Mouse (Mus musculus) cerebellum, postnatal 36 days (tissue): ENCODE data around the gene Tnk1.
"Not testable (repeated sequence)": the region's sequence is repeated elsewhere in the genome, so short reads cannot be mapped to it uniquely, and the experiment has no call there.

Experiments
- DNase-seq, 2 experiments: peaks; one replicate each; pipeline ENCODE4 v3.0.0; 2021 to 2022; ENCODE audit warnings: mixed read lengths in 2 of 2

Gene Tnk1

DNA sequence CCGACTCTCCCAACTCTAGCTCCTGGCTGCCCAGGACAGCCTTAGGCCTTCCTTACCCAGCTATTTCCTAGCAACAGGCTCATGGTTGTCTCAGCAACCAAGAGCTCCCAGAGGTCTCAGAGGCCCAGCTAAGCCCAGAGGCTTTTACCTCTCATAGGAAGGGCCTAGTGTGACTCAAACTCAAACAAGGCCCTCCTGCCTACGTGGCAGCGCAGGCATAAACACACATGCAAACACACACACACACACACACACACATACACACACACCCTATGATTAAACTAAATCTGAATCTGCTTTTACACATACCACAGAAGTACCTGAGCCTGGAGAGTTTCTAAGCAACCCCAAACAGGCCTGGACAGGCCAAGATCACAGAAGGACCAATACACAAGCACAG is 19.9 kb upstream of the Tnk1 start:
- no peak for DNase-seq

- DNase-seq, result no peak
Observed at GRCm38 (mm10) chr11:69877878-69878277, 19.3 kb upstream of the Tnk1 start, which contains the start of gene Tmem95. TSS of gene Tmem95 (minus strand) at chr11:69878018.

DNA sequence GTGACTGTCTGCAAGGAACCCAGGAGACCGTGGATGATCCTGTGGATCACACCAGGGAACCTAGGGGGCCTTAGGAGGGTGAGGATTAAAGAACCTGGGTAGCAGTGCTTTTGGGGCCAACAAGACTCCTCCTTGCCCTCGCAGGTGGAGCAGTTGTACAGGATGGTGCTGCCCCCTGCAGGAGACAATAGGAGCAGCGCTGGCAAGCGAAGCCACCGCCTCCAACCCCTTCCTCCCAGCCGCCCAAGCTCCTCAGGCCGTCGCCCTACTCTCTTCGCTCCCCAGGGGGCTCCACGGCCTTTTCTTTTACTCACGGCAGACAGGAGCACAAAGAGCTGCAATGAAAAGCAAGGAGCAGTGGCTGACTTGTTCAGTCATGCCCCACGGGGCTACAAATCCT is 18.3 kb upstream of the Tnk1 start:
- DNase-seq, result peak; percentile 86 to 87

DNA sequence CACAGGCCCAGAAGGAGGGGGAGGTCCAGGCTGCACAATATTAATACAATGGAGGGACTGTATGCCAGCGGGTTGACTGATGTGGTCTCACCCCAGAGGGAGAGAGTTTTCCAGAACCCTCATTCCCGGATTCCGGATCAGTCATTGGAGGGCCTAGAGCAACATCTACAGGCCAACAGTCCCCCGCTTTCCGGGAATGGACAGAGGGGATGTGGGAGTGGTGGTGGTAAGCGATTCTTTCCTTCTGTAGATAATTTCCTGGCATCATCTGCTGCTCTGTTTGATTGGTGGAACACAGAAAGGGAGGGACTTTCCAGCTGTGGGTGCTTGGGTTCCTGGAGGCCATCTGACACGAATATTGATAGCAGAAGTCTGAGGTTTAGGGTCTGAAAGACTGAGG is 17.7 kb upstream of the Tnk1 start:
- DNase-seq, result no peak

GRCm38 (mm10) chr11:69872451-69872850 is 13.9 kb upstream of the Tnk1 start:
- no peak for DNase-seq

DNA sequence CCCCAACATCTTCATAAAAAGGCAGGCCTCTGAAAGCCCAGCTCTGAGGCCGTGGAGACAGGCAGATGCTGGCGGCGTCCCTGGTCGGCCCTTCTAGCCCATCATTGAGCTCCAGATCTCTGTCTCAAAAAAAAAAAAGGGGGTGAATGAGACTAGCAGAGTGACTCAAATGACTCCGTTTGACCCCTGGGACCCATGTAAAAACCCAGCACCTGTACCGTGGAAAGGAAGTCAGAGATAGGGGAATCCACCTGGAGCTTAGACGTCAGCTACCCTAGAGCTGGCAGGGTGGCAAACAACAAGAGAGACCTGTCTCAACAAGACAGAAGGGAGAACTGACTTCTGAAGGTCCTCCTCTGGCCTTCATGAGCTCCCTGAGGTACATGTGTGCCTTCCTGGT is 13.3 kb upstream of the Tnk1 start:
- DNase-seq, result no peak

- DNase-seq, result no peak
Observed at GRCm38 (mm10) chr11:69870289-69871069, 11.9 kb upstream of the Tnk1 start.

- no peak for DNase-seq
Observed at GRCm38 (mm10) chr11:69867335-69867734, 8.8 kb upstream of the Tnk1 start.

GRCm38 (mm10) chr11:69865561-69865960 is 7.0 kb upstream of the Tnk1 start:
- DNase-seq, result no peak

GRCm38 (mm10) chr11:69864138-69864860 is 5.8 kb upstream of the Tnk1 start:
- DNase-seq, result no peak

- DNase-seq, result not testable (repeated sequence)
Observed at GRCm38 (mm10) chr11:69863729-69864128, 5.2 kb upstream of the Tnk1 start.

- peak; percentile 42 to 57 for DNase-seq
Observed at GRCm38 (mm10) chr11:69855347-69855746, 3.2 kb downstream of the Tnk1 start.

DNA sequence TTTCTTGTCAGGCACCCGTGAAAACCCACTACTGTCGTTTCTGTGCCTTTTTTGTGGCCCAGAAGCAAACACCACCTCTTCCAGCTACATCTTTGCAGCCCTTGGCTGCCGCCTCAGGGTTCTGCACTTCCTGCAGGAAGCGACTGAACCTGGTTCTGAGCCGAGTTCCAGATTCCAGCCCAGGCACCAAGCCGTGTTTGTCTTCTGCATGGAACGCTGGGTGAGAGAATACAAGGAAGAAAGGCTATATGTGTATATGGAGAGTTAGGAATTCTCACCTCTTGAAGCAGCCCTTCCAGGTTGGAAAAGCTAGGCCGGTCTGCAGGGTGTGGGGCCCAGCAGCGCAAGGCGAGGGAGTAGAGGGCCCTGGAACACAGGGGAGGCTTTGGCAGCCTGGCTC is 3.9 kb downstream of the Tnk1 start:
- no peak for DNase-seq

DNA sequence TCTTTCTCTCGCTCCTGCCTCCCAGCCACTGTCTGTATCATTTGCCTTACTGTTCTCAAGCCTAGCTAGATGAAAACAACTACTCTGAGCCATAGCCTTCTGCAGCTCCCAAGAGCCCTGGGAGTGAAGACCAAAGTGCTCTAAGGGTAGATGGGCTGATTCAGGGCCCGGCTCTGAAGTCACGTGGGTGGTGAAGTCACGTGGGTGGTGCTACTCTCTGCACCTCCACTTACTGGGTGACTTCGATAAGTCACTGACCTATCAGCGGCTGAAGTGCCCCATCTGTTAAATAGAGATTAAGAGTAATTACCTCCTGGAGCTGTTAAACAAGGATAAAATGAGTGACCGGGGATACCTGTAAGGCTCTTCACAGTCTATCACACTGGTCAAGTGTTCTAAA is 4.5 kb downstream of the Tnk1 start:
- no peak for DNase-seq

DNA sequence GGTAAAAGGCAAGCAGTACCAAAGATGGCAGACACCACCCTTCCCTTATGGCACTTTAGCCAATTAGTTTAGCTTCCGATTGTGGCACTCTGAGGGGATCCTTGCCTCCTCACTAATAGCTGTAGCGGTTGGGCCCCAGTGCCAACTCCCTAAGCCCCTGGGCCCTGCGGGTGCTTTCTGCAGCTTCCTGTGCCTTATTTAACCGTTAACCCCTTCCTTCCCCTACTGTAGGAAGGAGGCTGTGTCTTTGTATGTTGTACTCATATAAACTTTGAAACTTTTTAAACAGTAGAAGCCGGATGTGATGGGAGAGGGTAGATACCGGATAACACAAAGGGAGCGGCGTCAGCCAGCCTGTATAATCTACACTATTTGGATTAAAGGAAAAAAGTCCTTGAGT is 7.8 kb downstream of the Tnk1 start:
- no peak for DNase-seq

GRCm38 (mm10) chr11:69849884-69850283 is 8.6 kb downstream of the Tnk1 start:
- no peak for DNase-seq

- no peak for DNase-seq
Observed at GRCm38 (mm10) chr11:69849128-69849527, 9.4 kb downstream of the Tnk1 start.

DNA sequence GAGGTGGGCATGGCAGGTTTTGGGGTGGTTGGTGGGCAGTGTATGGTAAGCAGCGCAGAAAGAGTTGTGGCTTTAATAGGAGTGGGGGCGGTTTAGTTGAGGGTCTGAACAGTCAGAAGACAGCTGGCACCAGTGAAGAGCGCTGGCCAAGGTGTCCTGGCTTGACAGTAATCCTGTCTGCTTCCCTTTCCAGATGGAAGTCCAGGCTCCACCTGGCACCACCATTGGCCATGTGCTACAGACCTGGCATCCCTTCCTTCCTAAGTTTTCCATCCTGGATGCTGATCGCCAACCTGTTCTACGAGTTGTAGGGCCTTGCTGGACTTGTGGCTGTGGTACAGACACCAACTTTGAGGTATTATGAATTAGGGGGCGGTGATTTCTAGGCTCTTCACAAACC is 10.5 kb downstream of the Tnk1 start:
- peak; percentile 69 to 78 for DNase-seq

- no peak for DNase-seq
Observed at GRCm38 (mm10) chr11:69846738-69847688, 11.5 kb downstream of the Tnk1 start.

DNA sequence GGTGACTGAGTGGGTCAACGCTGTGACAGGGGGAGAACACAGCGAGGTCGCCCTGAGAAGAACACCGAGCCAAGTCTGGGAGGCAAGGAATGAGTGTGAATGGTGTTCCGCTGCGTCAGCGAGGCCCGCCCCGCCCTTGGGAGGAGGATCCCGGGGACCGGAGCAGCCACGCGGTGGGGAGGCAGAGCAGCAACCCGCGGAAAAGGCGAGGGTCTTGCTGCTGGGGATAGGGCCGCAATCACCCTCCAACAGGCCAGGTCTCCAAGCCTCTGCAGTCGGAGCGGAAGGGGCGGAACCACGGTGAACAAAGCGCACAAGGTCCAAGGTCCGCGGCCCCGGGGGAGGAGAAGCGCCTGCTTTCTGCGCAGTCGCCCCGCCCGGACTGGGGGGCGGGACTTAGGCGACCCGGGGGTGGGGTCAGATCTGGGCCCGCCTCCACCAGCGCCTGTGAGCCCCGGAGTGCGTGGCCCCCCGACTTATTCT is 12.3 kb downstream of the Tnk1 start, which contains the start of gene Plscr3:
Plscr3 (plus strand) TSS at position 179 of the 483 bp plus-strand sequence.
- peak; percentile 86 to 91 for DNase-seq

DNA sequence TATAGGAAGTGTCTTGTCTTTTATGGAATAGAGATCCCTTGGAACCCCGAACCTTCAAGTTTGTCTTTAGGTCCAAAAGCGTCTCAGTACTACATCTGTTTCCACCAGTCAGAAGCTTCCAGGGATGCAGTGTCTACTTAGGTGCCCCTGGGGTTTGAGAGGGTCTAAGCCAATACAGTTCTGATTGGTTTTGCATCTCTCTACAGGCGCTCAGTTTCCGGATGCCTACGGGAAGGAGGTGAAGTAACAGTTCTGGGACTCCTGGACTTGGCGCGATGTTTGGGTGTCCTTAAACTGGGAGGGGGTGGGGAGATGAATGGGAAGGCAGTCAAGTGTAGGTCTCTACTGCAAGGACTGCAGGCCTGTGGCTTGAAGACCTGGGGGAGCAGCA is 19.8 kb downstream of the Tnk1 start:
- DNase-seq, result no peak

DNA sequence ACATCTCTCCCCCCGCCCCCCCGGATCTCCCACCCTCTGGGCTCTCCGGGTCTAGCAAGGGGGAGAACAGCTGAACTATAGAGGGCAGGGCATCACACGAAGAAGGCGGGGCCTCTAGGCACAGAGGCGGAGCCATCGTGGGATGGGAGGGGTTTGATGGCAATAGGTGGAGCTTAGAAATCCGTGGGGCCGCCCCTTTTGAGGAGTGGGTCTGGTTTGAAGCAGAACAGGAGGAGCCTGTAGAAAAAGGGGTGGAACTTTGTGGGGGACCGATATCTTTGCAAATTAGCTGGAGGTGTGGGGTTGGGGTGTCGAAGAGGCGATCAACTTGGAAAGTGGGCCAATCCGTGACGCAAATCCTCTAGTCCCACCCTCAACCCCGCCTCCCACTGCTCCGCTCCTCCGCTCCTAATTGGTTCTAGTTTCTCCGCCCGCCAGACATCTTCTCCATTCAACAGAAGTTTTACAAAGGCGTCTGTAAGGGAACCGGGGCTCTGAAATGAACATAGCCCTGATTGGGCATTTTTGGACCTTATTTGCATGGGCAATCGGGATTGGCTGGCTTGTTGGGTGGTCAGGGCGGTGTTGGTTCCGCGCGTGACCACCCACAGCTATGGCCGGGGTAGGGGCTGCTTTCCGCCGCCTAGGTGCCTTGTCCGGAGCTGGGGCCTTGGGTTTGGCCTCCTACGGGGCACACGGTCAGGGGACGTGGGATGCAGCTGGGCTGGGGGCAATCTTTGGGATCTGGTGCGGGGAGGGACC is 20.4 kb downstream of the Tnk1 start, which contains the start of gene Tmem256:
Tmem256 (plus strand) TSS at position 563 of the 762 bp plus-strand sequence.
- DNase-seq, result peak; percentile 92 to 95
